Mouse (Mus musculus): ENCODE measurements at regions not wholly inside any gene's neighbourhood (a gene's known extent, or its start where the extent isn't known, plus 50 kb on each side); places are given as distances from the start of the nearest gene placed in this dataset.

DNA sequence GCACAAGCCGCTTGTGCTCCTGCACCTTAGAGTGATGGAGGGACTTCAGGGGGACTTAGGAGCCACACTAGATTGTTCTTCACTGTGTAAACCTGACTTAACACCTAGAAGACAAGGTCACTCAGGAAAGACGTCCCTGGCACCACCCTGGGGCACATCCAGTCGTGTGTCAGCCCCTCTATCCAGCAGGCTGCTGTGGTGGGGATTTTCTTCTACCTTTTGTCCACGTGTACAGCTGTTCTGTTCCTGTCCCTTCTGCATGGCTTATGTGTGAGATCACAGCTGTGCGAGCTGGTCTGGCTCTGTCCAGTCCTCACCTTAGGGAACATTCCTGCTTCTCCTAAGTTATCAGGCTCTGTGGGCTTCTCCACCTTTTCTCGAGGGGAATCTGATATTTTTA, 286.0 kb upstream of the Id2 start:
- DNase-seq (ENCODE audit: low spot score), result no peak

DNA sequence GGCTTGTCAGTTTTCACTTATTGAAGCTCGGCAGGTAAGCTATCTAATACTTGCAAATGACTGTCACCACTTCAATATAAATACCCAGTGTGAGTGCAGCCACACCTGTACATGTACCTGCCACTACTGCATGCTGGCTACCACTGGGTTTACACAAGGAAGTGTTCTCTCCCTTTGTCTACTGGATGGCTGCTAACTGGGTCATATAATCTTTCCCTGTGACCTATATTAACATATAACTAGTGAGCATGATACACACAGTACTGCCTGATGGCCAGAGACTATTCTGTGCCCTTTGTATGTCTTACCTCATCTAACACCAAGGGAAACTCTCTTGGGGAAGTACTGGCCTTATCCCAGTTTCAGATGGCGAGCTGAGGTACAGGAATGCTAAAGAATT, 285.5 kb upstream of the Id2 start:
- DNase-seq (ENCODE audit: low spot score), result no peak

- DNase-seq (ENCODE audit: low spot score), result no peak
Measured at GRCm38 (mm10) chr12:25381619-25382018, 284.7 kb upstream of the Id2 start.

- no peak for DNase-seq (ENCODE audit: low spot score)
Measured at GRCm38 (mm10) chr12:25379996-25380395, 283.1 kb upstream of the Id2 start.

GRCm38 (mm10) chr12:25379016-25379415, 282.1 kb upstream of the Id2 start:
- DNase-seq (ENCODE audit: low spot score), result no peak

DNA sequence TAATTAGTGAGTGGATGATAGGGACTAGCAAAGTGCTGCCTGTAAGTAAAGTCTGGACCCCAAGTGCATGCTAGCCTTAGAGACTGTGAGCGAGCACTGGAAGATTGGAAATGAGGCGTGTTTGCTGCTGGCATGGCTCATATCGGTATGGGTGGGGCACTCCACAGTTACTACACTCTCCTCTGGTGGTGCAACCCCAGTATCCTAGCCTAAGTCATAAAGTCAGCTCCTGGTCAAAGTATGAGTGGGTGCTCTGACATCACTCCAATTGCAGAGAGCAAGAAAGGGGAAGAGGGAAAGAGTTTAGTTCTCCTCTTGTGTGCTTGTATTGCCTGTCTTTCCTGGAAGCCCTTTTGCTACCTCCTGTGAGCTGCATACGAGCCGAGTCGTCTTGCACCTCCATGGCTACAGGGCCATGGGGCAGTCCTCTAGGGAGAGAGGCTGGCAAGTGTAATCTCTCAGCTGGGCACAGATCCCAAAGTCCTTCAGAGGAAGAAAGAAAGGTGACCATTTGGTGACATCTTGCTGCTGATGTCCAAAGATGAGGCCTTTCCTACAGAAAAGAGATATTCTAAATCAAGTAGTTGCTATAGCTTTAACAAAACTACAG, 281.2 kb upstream of the Id2 start:
- no peak for DNase-seq (ENCODE audit: low spot score)

GRCm38 (mm10) chr12:25376451-25376850, 279.5 kb upstream of the Id2 start:
- DNase-seq (ENCODE audit: low spot score), result no peak

DNA sequence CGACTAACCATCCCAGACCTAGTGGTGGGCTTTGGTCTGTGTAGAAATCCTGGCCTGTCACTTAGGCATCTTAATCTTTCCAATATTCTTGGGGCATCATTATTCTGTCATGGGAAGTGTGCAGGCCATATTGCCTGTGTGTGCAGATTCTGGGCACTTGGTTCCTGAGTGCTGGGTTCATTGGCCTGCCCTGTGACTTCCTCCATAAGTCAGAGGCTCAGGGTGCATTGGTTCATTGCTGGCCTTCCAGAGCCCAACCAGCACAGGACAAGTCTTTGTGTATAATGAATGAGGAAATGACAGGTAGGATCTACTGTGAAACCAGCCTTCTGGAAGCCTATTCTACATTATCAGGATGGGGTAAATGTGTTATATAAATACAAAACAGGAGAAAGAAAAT, 270.6 kb upstream of the Id2 start:
- DNase-seq (ENCODE audit: low spot score), result no peak

DNA sequence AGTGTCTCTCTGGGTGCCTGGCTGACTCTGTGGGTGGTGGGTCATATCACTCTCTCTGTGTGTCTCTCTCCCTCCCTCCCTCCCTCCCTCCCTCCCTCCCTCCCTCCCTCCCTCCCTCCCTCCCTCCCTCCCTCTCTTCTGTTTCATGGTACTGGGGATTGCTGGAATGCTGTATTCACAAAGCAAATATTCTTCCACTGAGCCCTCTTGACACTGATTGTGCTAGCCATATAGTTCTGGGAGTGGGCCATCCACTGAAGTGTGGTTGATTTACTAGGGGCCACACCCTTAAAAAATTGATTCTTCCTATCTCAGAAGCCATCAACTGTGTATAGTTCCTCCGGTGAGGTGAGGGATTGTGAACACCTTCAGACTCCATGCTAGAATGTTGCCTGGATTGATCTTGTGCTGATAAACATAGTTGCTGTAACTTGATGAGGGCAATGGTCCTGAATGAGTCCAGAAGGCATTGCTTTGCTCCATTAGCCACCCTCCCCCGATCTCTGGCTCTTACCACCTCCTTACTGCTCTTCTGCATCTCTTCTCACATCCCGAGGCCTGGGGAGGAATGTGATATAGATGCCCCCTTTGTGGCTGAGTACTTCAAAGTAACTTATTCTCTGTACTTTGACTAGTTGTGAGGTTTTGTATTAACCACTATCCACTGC, 268.8 kb upstream of the Id2 start:
- no peak for DNase-seq (ENCODE audit: low spot score)

DNA sequence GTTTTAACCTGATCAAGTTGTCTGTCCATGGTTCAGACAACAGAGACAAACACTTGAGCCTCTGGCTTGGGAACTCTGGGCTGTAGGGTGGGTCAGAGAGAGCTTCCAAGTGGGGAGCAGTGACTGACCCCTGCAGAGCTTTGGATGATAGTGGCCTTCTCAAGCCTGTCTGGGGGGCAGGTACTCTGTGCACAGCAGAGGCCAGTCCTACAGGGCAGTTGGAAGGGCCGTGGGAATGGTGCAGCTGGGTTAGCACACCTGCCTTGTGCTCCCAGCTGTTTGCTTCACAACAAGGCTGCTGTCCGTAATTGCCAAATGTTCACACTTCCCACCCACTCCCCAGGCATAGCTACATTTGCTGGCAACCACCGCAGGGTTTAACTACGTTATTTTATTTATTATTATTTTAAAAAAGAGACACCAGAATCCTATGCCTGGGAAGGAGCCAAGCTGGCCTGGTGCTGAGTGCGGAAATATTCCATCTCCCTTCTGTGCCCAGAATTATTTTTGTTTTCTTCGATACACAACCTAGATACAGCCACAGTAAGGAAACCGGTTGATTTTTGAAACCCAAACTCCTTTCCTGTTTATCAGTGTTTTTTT, 268.1 kb upstream of the Id2 start:
- no peak for DNase-seq (ENCODE audit: low spot score)

- no peak for DNase-seq (ENCODE audit: low spot score)
Measured at GRCm38 (mm10) chr12:25363839-25364238, 266.9 kb upstream of the Id2 start.

- DNase-seq (ENCODE audit: low spot score), result no peak
Measured at GRCm38 (mm10) chr12:25363341-25363740, 266.4 kb upstream of the Id2 start.

- DNase-seq (ENCODE audit: low spot score), result no peak
Measured at GRCm38 (mm10) chr12:25362771-25363170, 265.8 kb upstream of the Id2 start.

DNA sequence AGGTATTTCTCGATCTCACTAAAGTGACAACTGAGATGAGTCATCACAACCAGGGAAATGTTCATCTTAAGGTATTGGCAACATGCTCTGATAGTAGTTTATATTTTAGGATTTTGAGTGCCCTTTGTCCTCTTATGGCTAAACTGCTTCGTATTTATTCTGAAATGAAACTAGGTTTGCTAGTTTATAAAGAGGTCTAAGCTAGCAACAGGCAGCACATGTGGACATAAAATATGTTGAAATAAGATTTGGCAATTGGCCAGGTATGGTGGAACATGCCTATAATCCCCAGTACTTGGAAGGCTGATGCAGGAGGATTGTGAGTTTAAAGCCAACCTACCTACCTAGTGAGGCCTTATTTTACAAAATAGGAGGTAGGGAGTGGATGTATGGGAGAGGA, 263.8 kb upstream of the Id2 start:
- DNase-seq (ENCODE audit: low spot score), result no peak

DNA sequence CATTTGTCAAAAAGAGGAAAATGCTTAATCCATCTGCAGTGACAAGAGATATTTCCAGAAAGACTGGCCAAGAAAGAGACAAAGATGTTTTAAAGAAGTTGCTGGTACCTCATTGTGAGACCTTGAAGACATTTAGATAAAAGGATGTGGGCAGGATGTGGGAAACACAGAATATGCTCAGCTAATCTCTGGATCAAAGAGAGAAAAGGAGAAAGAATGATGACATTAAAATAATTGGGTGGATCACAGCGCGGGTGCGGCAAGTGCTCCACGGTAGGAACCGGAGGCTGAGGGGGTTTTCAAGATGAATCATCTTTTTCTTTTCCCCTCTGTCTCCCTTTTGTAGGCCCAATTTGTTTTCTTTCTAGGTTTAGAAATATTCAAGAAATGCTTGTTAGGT, 263.0 kb upstream of the Id2 start:
- DNase-seq (ENCODE audit: low spot score), result no peak

- no peak for DNase-seq (ENCODE audit: low spot score)
Measured at GRCm38 (mm10) chr12:25358846-25359525, 262.0 kb upstream of the Id2 start.

GRCm38 (mm10) chr12:25356774-25357173, 259.8 kb upstream of the Id2 start:
- DNase-seq (ENCODE audit: low spot score), result no peak

- no peak for DNase-seq (ENCODE audit: low spot score)
Measured at GRCm38 (mm10) chr12:25355217-25355616, 258.3 kb upstream of the Id2 start.

GRCm38 (mm10) chr12:25353402-25353896, 256.5 kb upstream of the Id2 start:
- DNase-seq (ENCODE audit: low spot score), result no peak

- no peak for DNase-seq (ENCODE audit: low spot score)
Measured at GRCm38 (mm10) chr12:25352160-25352559, 255.2 kb upstream of the Id2 start.

- no peak for DNase-seq (ENCODE audit: low spot score)
Measured at GRCm38 (mm10) chr12:25344354-25344753, 247.4 kb upstream of the Id2 start.

DNA sequence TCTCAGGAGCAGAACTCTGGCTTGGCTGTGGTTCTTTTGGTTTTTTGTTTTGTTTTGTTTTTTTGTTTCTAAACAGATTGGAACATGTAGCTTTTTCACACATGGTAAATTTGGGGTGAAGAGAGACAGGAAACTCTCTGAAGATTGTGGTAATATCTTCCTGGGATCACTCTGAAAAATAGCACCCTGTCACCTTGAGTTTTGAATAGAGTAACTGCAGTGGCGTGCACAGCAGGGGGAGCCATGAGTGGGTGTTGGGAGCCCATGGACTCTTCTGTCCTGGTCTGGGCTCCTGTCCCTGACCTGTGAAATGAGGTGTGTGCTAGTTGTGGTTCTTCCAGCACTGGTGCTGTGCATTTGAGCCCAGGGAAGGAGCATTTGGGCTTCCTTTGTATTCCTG, 241.8 kb upstream of the Id2 start:
- DNase-seq (ENCODE audit: low spot score), result no peak

DNA sequence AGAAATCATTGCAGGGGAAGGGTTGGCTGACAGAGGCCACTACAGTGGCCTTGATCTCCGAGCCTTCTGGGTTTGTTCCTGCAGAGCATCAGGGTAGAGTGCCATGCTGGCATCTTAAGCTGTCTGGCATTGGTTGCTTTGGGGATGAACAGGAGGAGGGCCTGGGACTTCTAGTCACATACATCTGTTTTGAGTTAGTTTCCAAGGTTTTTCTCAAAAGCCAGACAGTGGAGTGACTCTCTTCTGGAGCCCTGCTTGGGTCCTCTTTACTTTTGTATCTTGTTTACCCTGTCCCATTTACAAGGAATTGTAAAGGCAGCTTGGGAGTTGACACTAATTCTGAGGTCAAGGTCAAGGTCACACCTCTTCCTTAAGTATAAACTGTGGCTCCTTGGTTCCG, 239.0 kb upstream of the Id2 start:
- no peak for DNase-seq (ENCODE audit: low spot score)

All from testis, postnatal 10 days (tissue).